Mouse (Mus musculus): Measurements from ENCODE around the gene Cuedc2. TPM values are rescaled to one million over a fixed set of nuclear protein-coding genes. Genes with fewer than 3 reads are reported as not detected.

Cuedc2 gene
- polyA plus RNA-seq, 1 experiment from 2014 or later = 260 TPM

GRCm38 (mm10) chr19:46303251-46304215, 35.0 kb downstream of the Cuedc2 start:
- H3K27me3 ChIP-seq (ENCODE audit: control insufficient read depth, insufficient read depth, low read length) = peaks cover 13% of the 10 kb centered on the region
- no peak overlapping the region; the same call in 1 of the 2 replicates for H3K9ac ChIP-seq (ENCODE audit: low read depth, low read length)
- peak overlapping the region; percentile 44; the same call in 1 of the 2 replicates for H3K4me3 ChIP-seq (ENCODE audit: low read depth, low read length)
- H3K27ac ChIP-seq (ENCODE audit: low read depth, low read length) = no peak overlapping the region
- H3K4me2 ChIP-seq (replicated peaks; ENCODE audit: low read depth, low read length) = peak overlapping the region; percentile 74
- WGBS = 58% methylated on average over 18 of the region's 18 CpGs
- H3K36me3 ChIP-seq (ENCODE audit: control insufficient read depth, insufficient read depth, low read length) = no peaks in the 10 kb centered on the region
- no peaks in the 10 kb centered on the region for H3K9me3 ChIP-seq (ENCODE audit: control insufficient read depth, low read length)
- no peak for ATAC-seq (ENCODE audit: low FRiP score)
- no peak for DNase-seq (ENCODE audit: low spot score)
- 0 out of 2 replicates have a peak, but pooled peaks cover 2% of the 10 kb centered on the region for H3K4me1 ChIP-seq (replicated peaks; ENCODE audit: control insufficient read depth, insufficient read depth, low read length)

- H3K4me2 ChIP-seq (replicated peaks; ENCODE audit: low read depth, low read length) = no peak overlapping the region
- no peak overlapping the region for H3K27ac ChIP-seq (ENCODE audit: low read depth, low read length)
- H3K4me3 ChIP-seq (ENCODE audit: low read depth, low read length) = no peak overlapping the region
- no peaks in the 10 kb centered on the region for H3K36me3 ChIP-seq (ENCODE audit: control insufficient read depth, insufficient read depth, low read length)
- no peak for DNase-seq (ENCODE audit: low spot score)
- WGBS = 93% methylated on average over 4 of the region's 4 CpGs
- ATAC-seq (ENCODE audit: low FRiP score) = no peak
- H3K4me1 ChIP-seq (replicated peaks; ENCODE audit: control insufficient read depth, insufficient read depth, low read length) = 0 out of 2 replicates have a peak, but pooled peaks cover 2% of the 10 kb centered on the region
- H3K27me3 ChIP-seq (ENCODE audit: control insufficient read depth, insufficient read depth, low read length) = peaks cover 5% of the 10 kb centered on the region; the same call in 1 of the 2 replicates
- H3K9ac ChIP-seq (ENCODE audit: low read depth, low read length) = no peak overlapping the region
- H3K9me3 ChIP-seq (ENCODE audit: control insufficient read depth, low read length) = no peaks in the 10 kb centered on the region
Observed at GRCm38 (mm10) chr19:46302551-46302950, 36.0 kb downstream of the Cuedc2 start.

DNA sequence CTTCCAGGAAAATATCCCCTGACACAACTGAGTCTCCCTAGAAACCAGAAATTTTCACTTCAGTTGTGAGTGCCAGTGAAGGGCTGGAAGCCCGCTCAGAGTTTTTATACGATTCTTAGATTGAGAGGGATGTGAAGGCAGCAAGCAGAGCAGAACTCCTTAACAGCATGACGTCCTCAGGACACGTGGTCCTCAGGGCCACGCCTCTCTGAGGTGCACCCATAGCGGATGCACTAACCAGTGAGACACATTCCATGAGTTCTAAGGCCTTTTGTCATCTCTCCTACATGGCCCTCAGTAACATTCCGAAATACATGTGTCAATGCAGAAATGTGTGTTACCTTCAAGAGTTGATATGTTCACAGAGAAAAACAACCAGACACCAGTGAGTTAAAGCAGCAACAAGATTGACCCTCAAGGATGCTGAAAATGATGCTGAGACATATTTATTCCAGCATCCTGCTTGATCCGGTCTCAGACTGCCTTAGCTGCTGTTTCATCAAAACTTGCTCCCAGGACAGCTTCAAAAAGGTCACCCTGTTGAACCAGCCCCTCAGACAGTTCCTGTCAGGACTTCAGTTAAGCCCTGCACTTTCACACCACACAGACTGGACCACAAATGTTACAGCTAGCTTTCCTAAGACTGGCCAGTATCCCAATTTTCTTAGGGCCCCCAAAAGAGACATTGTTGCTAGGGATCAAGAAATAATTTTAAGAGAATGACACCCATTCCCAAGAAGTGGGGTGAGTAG, 38.0 kb downstream of the Cuedc2 start:
- H3K9ac ChIP-seq (ENCODE audit: low read depth, low read length) = no peak overlapping the region
- no peak overlapping the region for H3K27ac ChIP-seq (ENCODE audit: low read depth, low read length)
- H3K36me3 ChIP-seq (ENCODE audit: control insufficient read depth, insufficient read depth, low read length) = no peaks in the 10 kb centered on the region
- no peak overlapping the region for H3K4me2 ChIP-seq (replicated peaks; ENCODE audit: low read depth, low read length)
- H3K4me3 ChIP-seq (ENCODE audit: low read depth, low read length) = no peak overlapping the region
- no peaks in the 10 kb centered on the region for H3K9me3 ChIP-seq (ENCODE audit: control insufficient read depth, low read length)
- 36% methylated on average over 8 of the region's 8 CpGs for WGBS
- DNase-seq (ENCODE audit: low spot score) = no peak
- ATAC-seq (ENCODE audit: low FRiP score) = no peak
- H3K4me1 ChIP-seq (replicated peaks; ENCODE audit: control insufficient read depth, insufficient read depth, low read length) = 0 out of 2 replicates have a peak, but pooled peaks cover 2% of the 10 kb centered on the region
- H3K27me3 ChIP-seq (ENCODE audit: control insufficient read depth, insufficient read depth, low read length) = no peaks in the 10 kb centered on the region

DNA sequence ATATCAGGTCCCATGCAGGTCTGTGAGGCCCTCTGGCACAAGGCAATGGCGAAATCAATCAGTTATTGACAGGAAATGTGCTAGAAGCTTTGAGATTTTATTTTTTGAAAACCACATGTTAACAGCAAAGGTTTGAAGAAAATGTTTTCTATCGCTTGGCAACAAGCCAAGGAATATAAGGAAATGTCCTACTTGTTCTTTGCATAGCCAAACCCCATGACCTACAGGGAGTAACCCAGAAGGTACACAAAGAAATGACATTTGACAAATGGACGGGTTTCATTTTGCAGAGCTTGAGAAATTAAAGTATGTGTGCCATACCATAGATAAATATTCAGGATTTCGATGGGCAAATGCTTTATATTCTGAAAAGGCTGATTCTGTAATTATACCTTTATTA, 41.6 kb downstream of the Cuedc2 start:
- WGBS = 72% methylated on average over 4 of the region's 4 CpGs
- H3K9ac ChIP-seq (ENCODE audit: low read depth, low read length) = no peak overlapping the region
- no peaks in the 10 kb centered on the region for H3K9me3 ChIP-seq (ENCODE audit: control insufficient read depth, low read length)
- H3K4me3 ChIP-seq (ENCODE audit: low read depth, low read length) = no peak overlapping the region
- no peak for ATAC-seq (ENCODE audit: low FRiP score)
- H3K27ac ChIP-seq (ENCODE audit: low read depth, low read length) = no peak overlapping the region
- H3K36me3 ChIP-seq (ENCODE audit: control insufficient read depth, insufficient read depth, low read length) = no peaks in the 10 kb centered on the region
- no peaks in the 10 kb centered on the region for H3K27me3 ChIP-seq (ENCODE audit: control insufficient read depth, insufficient read depth, low read length)
- DNase-seq (ENCODE audit: low spot score) = no peak
- H3K4me1 ChIP-seq (replicated peaks; ENCODE audit: control insufficient read depth, insufficient read depth, low read length) = no peaks in the 10 kb centered on the region
- no peak overlapping the region for H3K4me2 ChIP-seq (replicated peaks; ENCODE audit: low read depth, low read length)

- Histone ChIP-seq H3K27me3 (ENCODE audit: control insufficient read depth, insufficient read depth, low read length) (no peaks in the 10 kb centered on the region), H3K36me3 (ENCODE audit: control insufficient read depth, insufficient read depth, low read length) (peaks cover 5% of the 10 kb centered on the region; the same call in 1 of the 2 replicates), H3K9ac (ENCODE audit: low read depth, low read length) (no peak overlapping the region), H3K4me2 (replicated peaks; ENCODE audit: low read depth, low read length) (no peak overlapping the region), H3K4me1 (replicated peaks; ENCODE audit: control insufficient read depth, insufficient read depth, low read length) (no peaks in the 10 kb centered on the region), H3K9me3 (ENCODE audit: control insufficient read depth, low read length) (no peaks in the 10 kb centered on the region), H3K27ac (ENCODE audit: low read depth, low read length) (no peak overlapping the region), H3K4me3 (ENCODE audit: low read depth, low read length) (no peak overlapping the region)
- WGBS = 73% methylated on average over 12 of the region's 12 CpGs
- ATAC-seq (ENCODE audit: low FRiP score) (no peak), DNase-seq (ENCODE audit: low spot score) (no peak)
Observed at GRCm38 (mm10) chr19:46290535-46291105, 47.9 kb downstream of the Cuedc2 start.

- no peak overlapping the region for H3K27ac ChIP-seq (ENCODE audit: low read depth, low read length)
- no peak for DNase-seq (ENCODE audit: low spot score)
- H3K27me3 ChIP-seq (ENCODE audit: control insufficient read depth, insufficient read depth, low read length) = no peaks in the 10 kb centered on the region
- peaks cover 5% of the 10 kb centered on the region; the same call in 1 of the 2 replicates for H3K36me3 ChIP-seq (ENCODE audit: control insufficient read depth, insufficient read depth, low read length)
- 87% methylated on average over 3 of the region's 3 CpGs for WGBS
- no peaks in the 10 kb centered on the region for H3K4me1 ChIP-seq (replicated peaks; ENCODE audit: control insufficient read depth, insufficient read depth, low read length)
- no peak overlapping the region for H3K4me3 ChIP-seq (ENCODE audit: low read depth, low read length)
- H3K9me3 ChIP-seq (ENCODE audit: control insufficient read depth, low read length) = no peaks in the 10 kb centered on the region
- H3K9ac ChIP-seq (ENCODE audit: low read depth, low read length) = no peak overlapping the region
- H3K4me2 ChIP-seq (replicated peaks; ENCODE audit: low read depth, low read length) = no peak overlapping the region
- ATAC-seq (ENCODE audit: low FRiP score) = no peak
Observed at GRCm38 (mm10) chr19:46287566-46287965, 50.9 kb downstream of the Cuedc2 start.

- no peak overlapping the region for H3K9ac ChIP-seq (ENCODE audit: low read depth, low read length)
- H3K4me1 ChIP-seq (replicated peaks; ENCODE audit: control insufficient read depth, insufficient read depth, low read length) = no peaks in the 10 kb centered on the region
- no peak overlapping the region for H3K4me3 ChIP-seq (ENCODE audit: low read depth, low read length)
- no peaks in the 10 kb centered on the region for H3K27me3 ChIP-seq (ENCODE audit: control insufficient read depth, insufficient read depth, low read length)
- DNase-seq (ENCODE audit: low spot score) (no peak), ATAC-seq (ENCODE audit: low FRiP score) (no peak)
- WGBS = 94% methylated on average over 3 of the region's 3 CpGs
- no peak overlapping the region for H3K27ac ChIP-seq (ENCODE audit: low read depth, low read length)
- H3K36me3 ChIP-seq (ENCODE audit: control insufficient read depth, insufficient read depth, low read length) = peaks cover 5% of the 10 kb centered on the region; the same call in 1 of the 2 replicates
- no peaks in the 10 kb centered on the region for H3K9me3 ChIP-seq (ENCODE audit: control insufficient read depth, low read length)
- H3K4me2 ChIP-seq (replicated peaks; ENCODE audit: low read depth, low read length) = no peak overlapping the region
Observed at GRCm38 (mm10) chr19:46286926-46287325, 51.6 kb downstream of the Cuedc2 start.

GRCm38 (mm10) chr19:46286047-46286446, 52.5 kb downstream of the Cuedc2 start:
- DNase-seq (ENCODE audit: low spot score) (no peak), ATAC-seq (ENCODE audit: low FRiP score) (no peak)
- H3K4me1 ChIP-seq (replicated peaks; ENCODE audit: control insufficient read depth, insufficient read depth, low read length) = no peaks in the 10 kb centered on the region
- H3K36me3 ChIP-seq (ENCODE audit: control insufficient read depth, insufficient read depth, low read length) = peaks cover 5% of the 10 kb centered on the region
- H3K27me3 ChIP-seq (ENCODE audit: control insufficient read depth, insufficient read depth, low read length) = no peaks in the 10 kb centered on the region
- no peak overlapping the region for H3K27ac ChIP-seq (ENCODE audit: low read depth, low read length)
- no peaks in the 10 kb centered on the region for H3K9me3 ChIP-seq (ENCODE audit: control insufficient read depth, low read length)
- 93% methylated on average over 6 of the region's 6 CpGs for WGBS
- no peak overlapping the region for H3K4me3 ChIP-seq (ENCODE audit: low read depth, low read length)
- no peak overlapping the region for H3K9ac ChIP-seq (ENCODE audit: low read depth, low read length)
- H3K4me2 ChIP-seq (replicated peaks; ENCODE audit: low read depth, low read length) = no peak overlapping the region

Data from hindbrain, embryonic 11.5 days (tissue).